Mouse (Mus musculus) kidney, adult 2 months (tissue): ENCODE data around the gene Agpat2. TPM values are rescaled to one million over a fixed set of nuclear protein-coding genes. Genes with fewer than 3 reads are reported as not detected.

ENCODE experiments used
- DNase-seq: peaks from one replicate; pipeline ENCODE4 v3.0.0; 2021
- H3K27ac ChIP-seq: fragments of 200-500 bp; 2 replicates; pipeline ENCODE4 v1.5.1; 2012; ENCODE audit warnings: low read depth, low read length, control low read depth, inconsistent platforms; ENCODE audit not compliant: insufficient read depth
- H3K27me3 ChIP-seq: fragments of 200-500 bp; replicated peaks from 2 replicates; pipeline ENCODE4 v1.6.1; 2012; ENCODE audit warnings: mild to moderate bottlenecking, moderate library complexity, low read length, inconsistent platforms; ENCODE audit not compliant: control insufficient read depth, insufficient read depth
- H3K36me3 ChIP-seq: fragments of 200-500 bp; 2 replicates; pipeline ENCODE4 v1.6.1; 2012; ENCODE audit warnings: mild to moderate bottlenecking, moderate library complexity, low read length, inconsistent platforms; ENCODE audit not compliant: control insufficient read depth, insufficient read depth
- H3K4me1 ChIP-seq: fragments of 200-500 bp; 2 replicates; pipeline ENCODE4 v1.6.1; 2011; ENCODE audit warnings: low read length; ENCODE audit not compliant: control insufficient read depth, insufficient read depth
- H3K4me3 ChIP-seq: fragments of 200-500 bp; 2 replicates; pipeline ENCODE4 v1.5.1; 2011; ENCODE audit warnings: mild to moderate bottlenecking, low read depth, low read length, control low read depth; ENCODE audit not compliant: insufficient read depth
- CTCF ChIP-seq: fragments of 200-500 bp; conservative IDR thresholded peaks from 2 replicates; pipeline ENCODE4 v1.5.1; 2011; ENCODE audit warnings: low read depth, mild to moderate bottlenecking, control low read depth, low read length, moderate library complexity, mixed read lengths; ENCODE audit not compliant: insufficient read depth, insufficient read length
- POLR2A ChIP-seq: fragments of 200-500 bp; IDR thresholded peaks from one replicate; pipeline ENCODE4 v1.6.1; 2011; ENCODE audit warnings: low read depth, low read length, control low read depth
- WGBS: fragments of 180-500 bp; shearing (Covaris S2); methylation state at CpG from one replicate; pipeline ENCODE4 v1.1.7; 2018; 5-methylcytosine and 5-hydroxymethylcytosine counted together
- polyA plus RNA-seq: library from polyadenylated mRNA; depleted of rRNA; stranded (reverse); fragments of >200 nt; gene quantifications from 2 replicates; pipeline ENCODE4 v1.2.3, GENCODE M21; 2012

Agpat2 gene
- polyA plus RNA-seq, 1 experiment = 165 TPM

DNA sequence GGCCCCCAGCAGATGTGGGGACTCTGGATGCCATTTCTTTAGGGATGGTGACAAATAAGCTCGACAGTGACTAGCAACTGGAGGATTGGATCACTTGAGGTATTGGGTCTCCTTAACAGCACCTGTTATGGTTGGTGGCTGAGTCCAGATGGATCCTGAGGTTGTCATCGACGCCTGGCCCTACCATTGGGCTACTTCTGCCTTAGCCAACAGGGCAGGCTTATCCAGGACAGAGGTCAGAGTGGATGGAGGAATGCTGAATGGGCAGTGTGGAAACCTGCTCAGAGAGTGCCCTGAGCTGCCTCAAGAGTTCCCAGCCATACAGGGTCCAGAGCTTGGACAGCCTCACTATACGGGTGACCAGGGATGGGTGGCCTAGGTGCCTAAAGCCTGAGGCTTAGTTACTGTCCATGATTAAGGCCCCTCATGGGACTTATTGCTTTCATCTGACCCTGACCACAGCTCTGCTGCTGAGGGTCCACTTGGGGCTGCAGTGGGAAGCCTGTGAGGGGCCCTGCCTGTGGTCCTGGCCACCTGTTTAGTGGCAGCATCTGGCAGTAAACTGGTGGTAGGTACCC, 29.8 kb upstream of the Agpat2 start:
- H3K27ac ChIP-seq = no peak overlapping the region
- no peaks in the 10 kb centered on the region for H3K36me3 ChIP-seq
- no peak for TF ChIP-seq CTCF
- TF ChIP-seq POLR2A = no peak
- peaks cover 11% of the 10 kb centered on the region; the same call in 1 of the 2 replicates for H3K4me1 ChIP-seq
- no peak for DNase-seq
- H3K4me3 ChIP-seq = no peak overlapping the region
- H3K27me3 ChIP-seq = no peaks in the 10 kb centered on the region
- 74% methylated on average over 4 of the region's 4 CpGs for WGBS

- Histone ChIP-seq H3K4me3 (no peak overlapping the region), H3K36me3 (no peaks in the 10 kb centered on the region), H3K4me1 (no peaks in the 10 kb centered on the region), H3K27me3 (no peaks in the 10 kb centered on the region), H3K27ac (no peak overlapping the region)
- TF ChIP-seq POLR2A (no peak), CTCF (no peak)
- 69% methylated on average over 16 of the region's 16 CpGs for WGBS
- no peak for DNase-seq
Measured at GRCm38 (mm10) chr2:26632541-26633395, 28.6 kb upstream of the Agpat2 start.

DNA sequence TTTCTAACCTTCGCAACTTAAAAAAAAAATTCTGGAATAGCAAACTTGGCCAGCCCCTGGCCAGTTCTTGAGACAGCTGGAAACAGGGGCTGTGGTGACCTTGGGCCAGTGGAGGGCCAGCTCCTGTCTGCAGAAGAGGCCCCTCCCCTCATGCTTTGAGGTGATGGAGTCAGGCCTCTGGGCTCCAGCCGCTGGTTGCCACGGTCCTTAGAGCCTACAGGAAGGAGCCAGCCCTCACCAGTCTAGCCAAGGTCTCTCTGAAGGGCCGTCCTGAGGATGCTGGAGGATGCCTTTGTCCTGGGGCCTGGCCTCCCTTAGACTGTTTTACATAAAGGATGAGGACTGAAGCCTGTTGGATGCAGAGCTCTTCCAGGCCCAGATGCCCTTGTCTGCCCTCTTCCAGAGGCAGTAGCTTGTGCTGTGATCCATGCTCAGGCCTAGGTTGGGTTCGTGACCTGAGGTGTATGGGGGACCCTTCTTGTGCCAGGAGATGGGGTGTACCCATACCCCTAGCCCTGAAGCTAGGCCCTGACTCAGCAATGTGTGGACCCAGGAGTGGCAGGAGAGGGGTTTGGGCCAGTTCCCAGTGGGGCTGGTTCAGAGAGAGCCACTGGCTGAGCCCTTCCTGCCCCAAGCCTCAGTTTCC, 24.7 kb upstream of the Agpat2 start:
- no peaks in the 10 kb centered on the region for H3K36me3 ChIP-seq
- H3K4me3 ChIP-seq = peak overlapping the region; percentile 50
- no peak for TF ChIP-seq CTCF
- no peak for TF ChIP-seq POLR2A
- WGBS = 32% methylated on average over 5 of the region's 5 CpGs
- H3K27me3 ChIP-seq = no peaks in the 10 kb centered on the region
- no peaks in the 10 kb centered on the region for H3K4me1 ChIP-seq
- H3K27ac ChIP-seq = no peak overlapping the region
- no peak for DNase-seq

DNA sequence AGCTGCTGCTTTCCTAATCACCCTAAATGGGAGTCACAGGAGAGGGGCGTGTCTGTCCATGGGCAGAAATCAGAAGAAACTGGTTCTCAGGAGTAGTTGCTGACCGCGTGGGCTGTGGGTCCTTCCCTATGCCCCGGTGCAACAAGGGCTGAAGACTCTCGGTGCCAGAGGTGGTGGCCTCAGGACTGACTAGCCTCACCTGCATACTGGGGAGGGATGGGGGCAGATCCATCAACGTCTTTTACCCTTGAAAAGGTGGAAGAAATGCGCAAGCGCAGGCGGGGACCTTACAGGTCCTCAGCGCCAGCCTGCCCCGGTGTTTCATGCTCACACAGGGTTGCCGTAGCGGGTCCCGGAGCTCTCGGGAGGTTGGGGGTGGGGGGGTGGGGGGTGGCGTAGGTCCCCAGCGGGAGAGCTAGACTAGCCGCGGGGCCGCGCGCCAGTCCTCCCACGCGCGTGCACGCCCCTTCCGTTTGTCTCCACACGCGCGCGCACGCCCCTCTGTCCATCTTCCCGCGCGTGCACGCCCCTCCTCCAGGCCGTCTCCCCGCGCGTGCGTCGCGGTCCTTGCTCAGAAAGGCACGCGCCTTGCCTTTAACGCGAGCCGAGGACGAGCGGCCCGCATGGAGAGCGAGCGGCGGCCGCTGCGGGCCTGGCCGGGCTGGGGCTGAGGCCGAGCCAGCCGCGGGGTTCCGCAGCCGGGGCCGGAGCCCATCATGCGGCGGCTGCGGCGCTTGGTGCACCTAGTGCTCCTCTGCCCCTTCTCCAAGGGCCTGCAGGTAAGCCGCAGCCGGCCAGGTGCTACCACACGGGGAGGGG, 23.9 kb upstream of the Agpat2 start, which contains the start of gene Fam69b:
TSS of gene Fam69b (plus strand) at position 537 of the 819 bp plus-strand sequence.
- under 1% methylated on average over 69 of the region's 70 CpGs for WGBS
- TF ChIP-seq POLR2A = no peak
- TF ChIP-seq CTCF = no peak
- no peaks in the 10 kb centered on the region for H3K4me1 ChIP-seq
- H3K27me3 ChIP-seq = no peaks in the 10 kb centered on the region
- peak within 1 kb of the TSS; percentile 50 for H3K4me3 ChIP-seq
- no peaks in the 10 kb centered on the region for H3K36me3 ChIP-seq
- peak; percentile 72 for DNase-seq
- H3K27ac ChIP-seq = no peak within 1 kb of the TSS

GRCm38 (mm10) chr2:26626081-26626480, 21.9 kb upstream of the Agpat2 start:
- no peak for DNase-seq
- no peak for TF ChIP-seq POLR2A
- peak; percentile 20; the same call in 1 of the 2 replicates for TF ChIP-seq CTCF
- no peaks in the 10 kb centered on the region for H3K4me1 ChIP-seq
- no peaks in the 10 kb centered on the region for H3K36me3 ChIP-seq
- no peak overlapping the region for H3K27ac ChIP-seq
- H3K4me3 ChIP-seq = no peak overlapping the region
- no peaks in the 10 kb centered on the region for H3K27me3 ChIP-seq
- WGBS = 75% methylated on average over 3 of the region's 3 CpGs

GRCm38 (mm10) chr2:26625419-26625818, 21.2 kb upstream of the Agpat2 start:
- WGBS = 89% methylated on average over 3 of the region's 3 CpGs
- Histone ChIP-seq H3K4me1 (no peaks in the 10 kb centered on the region), H3K27me3 (no peaks in the 10 kb centered on the region), H3K27ac (no peak overlapping the region), H3K36me3 (no peaks in the 10 kb centered on the region), H3K4me3 (no peak overlapping the region)
- no peak for TF ChIP-seq POLR2A
- TF ChIP-seq CTCF = no peak
- DNase-seq = no peak
